Comparison of ENCODE assay signal across 11 mouse cellular contexts in the genomic region with DNA sequence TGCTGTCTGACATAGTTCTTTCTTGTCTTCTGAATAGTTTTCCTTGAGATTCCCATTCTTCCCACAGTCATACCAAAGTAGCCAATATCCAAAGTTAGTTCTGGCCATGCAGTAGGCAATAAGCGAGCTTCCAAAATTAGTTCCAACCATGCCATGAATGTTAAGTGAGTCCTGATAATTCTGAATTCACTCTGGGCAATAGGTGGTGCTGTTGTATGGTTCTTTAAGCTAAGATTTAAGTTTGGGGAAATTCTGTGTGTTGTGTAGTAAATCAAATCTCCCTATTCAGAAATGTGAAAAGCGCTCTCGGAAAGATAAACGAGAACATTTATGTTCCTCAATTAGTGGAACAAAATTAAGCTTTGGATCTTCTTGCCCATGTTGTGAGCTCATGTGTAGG. TPM values are rescaled to one million over a fixed set of nuclear protein-coding genes. Genes with fewer than 3 reads are reported as not detected.
A peak's percentile ranks its signal among the peaks of the same experiment; 100 is the strongest.
DNase-seq lines count a peak whose midpoint lies in the region; ATAC-seq lines count a peak whose summit lies in the region.
"Had no signal": no experiment of that assay in that cellular context is flagged by ENCODE, and none has a peak within 500 bp of the region (broad histone marks: within the 10 kb centered on the region; RNA-seq: fewer than 3 reads in every experiment).

No protein-coding gene starts in this region.

- no peak overlapping the region for H3K4me2 ChIP-seq in embryonic facial prominence, embryonic 14.5 days (ENCODE audit: low read depth, low read length)
- H3K4me2 ChIP-seq: hindbrain, embryonic 15.5 days had no signal

- peak; percentile 73 for ATAC-seq in frontal cortex, adult (ENCODE audit: low TSS enrichment)
- no peak for ATAC-seq in embryonic facial prominence, embryonic 14.5 days (ENCODE audit: low read depth)
- ATAC-seq in granulocyte monocyte progenitor cell, adult 5-6 weeks (replicated peaks; ENCODE audit: poor library complexity, severe bottlenecking): no peak

- no peaks in the 10 kb centered on the region for H3K36me3 ChIP-seq in embryonic facial prominence, embryonic 14.5 days (ENCODE audit: control insufficient read depth, insufficient read depth, low read length)
- H3K36me3 ChIP-seq: hindbrain, embryonic 15.5 days had no signal

- 65% methylated on average over 4 of the region's 4 CpGs for WGBS in embryonic facial prominence, embryonic 14.5 days

- H3K9me3 ChIP-seq in embryonic facial prominence, embryonic 14.5 days (ENCODE audit: control insufficient read depth, low read length): no peaks in the 10 kb centered on the region
- H3K9me3 ChIP-seq: hindbrain, embryonic 15.5 days had no signal

- 0 out of 2 replicates have a peak, but pooled peaks cover 3% of the 10 kb centered on the region for H3K4me1 ChIP-seq in embryonic facial prominence, embryonic 14.5 days (ENCODE audit: control insufficient read depth, insufficient read depth, low read length)

- no peak for DNase-seq in frontal cortex, postnatal 10 days (ENCODE audit: low spot score in 2 of 2)
- peak; percentile 2 for DNase-seq in layer of hippocampus, adult 9-10 months (ENCODE audit: low spot score)
- DNase-seq in layer of hippocampus, postnatal 36 days: no peak
- peak; percentile 22 for DNase-seq in CD4-positive helper T cell, adult 2 months (ENCODE audit: low read depth, low spot score)
- DNase-seq in embryonic facial prominence, embryonic 14.5 days (ENCODE audit: low spot score): peak; percentile 45
- no peak for DNase-seq in spleen, postnatal 4 days (ENCODE audit: low spot score in 2 of 2)

- H3K27ac ChIP-seq in embryonic facial prominence, embryonic 14.5 days (replicated peaks; ENCODE audit: low read depth, low read length): no peak overlapping the region
- H3K27ac ChIP-seq: hindbrain, embryonic 15.5 days had no signal

- no peak overlapping the region for H3K9ac ChIP-seq in embryonic facial prominence, embryonic 14.5 days (ENCODE audit: low read depth, low read length)
- H3K9ac ChIP-seq: hindbrain, embryonic 15.5 days had no signal

- H3K4me3 ChIP-seq in embryonic facial prominence, embryonic 14.5 days (ENCODE audit: low read depth, low read length): no peak overlapping the region
- H3K4me3 ChIP-seq: hindbrain, embryonic 15.5 days had no signal

- H3K27me3 ChIP-seq in embryonic facial prominence, embryonic 14.5 days (replicated peaks; ENCODE audit: control insufficient read depth, insufficient read depth, low read length): no peaks in the 10 kb centered on the region
- H3K27me3 ChIP-seq: hindbrain, embryonic 15.5 days had no signal

RNA-seq across cellular contexts. Expression of gene Mfsd4b3, which starts 1.7 kb away (rescaled TPM):
- total RNA-seq in layer of hippocampus, postnatal 36 days (2021): not detected
- polyA plus RNA-seq in embryonic facial prominence, embryonic 14.5 days (2014; fragmentation: Nextera tagmentation; extraction: Ambion mirVana): 0.45 and 1.4 TPM in 2 replicates
- not detected in 2 replicates for total RNA-seq in granulocyte monocyte progenitor cell, adult 5-6 weeks (2014; fragmentation: Nextera tagmentation)
- total RNA-seq in granulocyte monocyte progenitor cell, adult 5-6 weeks (2017): 0.57 TPM in 1 of 2 replicates, not detected in the other

RNA-seq across cellular contexts. Expression of gene Mfsd4b5, which starts 28.2 kb away (rescaled TPM):
- total RNA-seq in layer of hippocampus, postnatal 36 days (2021): under 1 TPM; 0.38 to 0.57 TPM
- 0.12 and 0.13 TPM in 2 replicates for polyA plus RNA-seq in embryonic facial prominence, embryonic 14.5 days (2014; fragmentation: Nextera tagmentation; extraction: Ambion mirVana)
- 1.4 TPM in 1 of 2 replicates, not detected in the other for total RNA-seq in granulocyte monocyte progenitor cell, adult 5-6 weeks (2014; fragmentation: Nextera tagmentation)
- total RNA-seq in granulocyte monocyte progenitor cell, adult 5-6 weeks (2017): 0.15 and 0.82 TPM in 2 replicates
- polyA plus RNA-seq: stomach, embryonic 14.5 days had no signal

RNA-seq across cellular contexts. Expression of gene Mfsd4b2, which starts 31.5 kb away (rescaled TPM):
- total RNA-seq in layer of hippocampus, postnatal 36 days (2021): under 1 TPM; 0.45 to 0.56 TPM
- not detected in 2 replicates for polyA plus RNA-seq in embryonic facial prominence, embryonic 14.5 days (2014; fragmentation: Nextera tagmentation; extraction: Ambion mirVana)
- not detected in 2 replicates for total RNA-seq in granulocyte monocyte progenitor cell, adult 5-6 weeks (2014; fragmentation: Nextera tagmentation)
- total RNA-seq in granulocyte monocyte progenitor cell, adult 5-6 weeks (2017): not detected in 2 replicates
- total RNA-seq: megakaryocyte, adult 5-6 weeks had no signal
- polyA plus RNA-seq: hindbrain, embryonic 15.5 days had no signal

RNA-seq across cellular contexts. Expression of gene Mfsd4b4, which starts 59.2 kb away (rescaled TPM):
- 1 to 10 TPM; 7.6 to 8.9 TPM for total RNA-seq in layer of hippocampus, postnatal 36 days (2021)
- 4.3 and 6.1 TPM in 2 replicates for polyA plus RNA-seq in embryonic facial prominence, embryonic 14.5 days (2014; fragmentation: Nextera tagmentation; extraction: Ambion mirVana)
- 10.0 and 13.4 TPM in 2 replicates for total RNA-seq in granulocyte monocyte progenitor cell, adult 5-6 weeks (2014; fragmentation: Nextera tagmentation)
- total RNA-seq in granulocyte monocyte progenitor cell, adult 5-6 weeks (2017): 5.6 and 8.2 TPM in 2 replicates

Comparison
In these comparisons a context has a peak if more than half of its experiments do, and no peak if none do; other contexts are left out.
1. DNase-seq: peak in layer of hippocampus, adult 9-10 months (single experiment), CD4-positive helper T cell, adult 2 months (single experiment) and embryonic facial prominence, embryonic 14.5 days (single experiment); none in frontal cortex, postnatal 10 days (0 of 2), layer of hippocampus, postnatal 36 days (0 of 2) and spleen, postnatal 4 days (0 of 2).